Mouse (Mus musculus): ENCODE data around the gene Rbfox1.

DNA sequence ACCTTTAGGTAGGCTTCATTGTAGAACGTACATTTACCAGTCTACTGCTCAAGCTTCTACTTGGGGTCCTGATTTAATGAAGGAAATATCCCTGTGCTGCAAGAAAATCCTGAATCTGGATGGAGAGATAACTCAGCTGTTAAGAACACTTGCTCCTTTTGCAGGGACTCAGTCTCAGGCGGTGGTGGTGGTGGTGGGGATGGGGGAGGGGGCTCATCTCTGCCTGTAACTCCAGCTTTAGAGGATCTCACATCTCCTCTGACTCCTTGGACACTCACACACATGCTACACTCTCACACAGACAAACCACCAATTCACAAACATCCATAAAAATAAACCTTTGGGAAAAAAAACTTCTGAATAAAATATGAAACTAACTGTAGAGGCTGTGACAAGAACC is 1101.3 kb downstream of the Rbfox1 start:
- TF ChIP-seq POLR2A (IDR thresholded peaks at IDR 0.05; ENCODE audit: control insufficient read depth, extremely low read depth, insufficient read depth, low read length, poor library complexity) (no peak), CTCF (IDR thresholded peaks at IDR 0.05; ENCODE audit: borderline replicate concordance, control insufficient read depth, extremely low read depth, insufficient read depth, low read length, poor library complexity) (no peak)

Data from thymus, adult 2 months (tissue).